Mouse (Mus musculus) hindbrain, embryonic 14.5 days (tissue): Measurements from ENCODE around the gene Krt18. TPM values are rescaled to one million over a fixed set of nuclear protein-coding genes. Genes with fewer than 3 reads are reported as not detected.

Experiments
- ATAC-seq: fragments of 200-750 bp; cut with Nextera tagmentation; 2 replicates; pipeline ENCODE4 v1.8.0; 2017; ENCODE audit warnings: moderate number of reproducible peaks, mild to moderate bottlenecking, moderate TSS enrichment, moderate library complexity; ENCODE audit not compliant: low FRiP score
- DNase-seq: peaks from one replicate; pipeline ENCODE4 v3.0.0-alpha.2; 2015; ENCODE audit warnings: low spot score
- H3K27ac ChIP-seq: fragments of 300-500 bp; sonication (generic); 2 replicates; pipeline ENCODE4 v1.5.1; 2014; ENCODE audit warnings: mild to moderate bottlenecking, moderate library complexity
- H3K27me3 ChIP-seq: fragments of 300-500 bp; sonication (generic); 2 replicates; pipeline ENCODE4 v1.6.1; 2014; ENCODE audit warnings: mild to moderate bottlenecking, low read length, mixed read lengths; ENCODE audit not compliant: control insufficient read depth, insufficient read depth
- H3K36me3 ChIP-seq: fragments of 300-500 bp; sonication (generic); replicated peaks from 2 replicates; pipeline ENCODE4 v1.6.1; 2014; ENCODE audit not compliant: control insufficient read depth, insufficient read depth
- H3K4me1 ChIP-seq: fragments of 300-500 bp; sonication (generic); replicated peaks from 2 replicates; pipeline ENCODE4 v1.6.1; 2014; ENCODE audit warnings: antibody characterized with exemption, low read length, mixed read lengths; ENCODE audit not compliant: control insufficient read depth, insufficient read depth
- H3K4me2 ChIP-seq: fragments of 300-500 bp; sonication (generic); replicated peaks from 2 replicates; pipeline ENCODE4 v1.6.1; 2014; ENCODE audit warnings: mild to moderate bottlenecking, moderate library complexity
- H3K4me3 ChIP-seq: fragments of 300-500 bp; sonication (generic); replicated peaks from 2 replicates; pipeline ENCODE4 v1.5.1; 2014; ENCODE audit warnings: mild to moderate bottlenecking, low read length
- H3K9ac ChIP-seq: fragments of 300-500 bp; sonication (generic); 2 replicates; pipeline ENCODE4 v1.6.1; 2014
- H3K9me3 ChIP-seq: fragments of 300-500 bp; sonication (generic); 2 replicates; pipeline ENCODE4 v1.6.1; 2016; ENCODE audit warnings: low read length; ENCODE audit not compliant: control insufficient read depth
- WGBS: fragments of 180-500 bp; shearing (Covaris S2); extraction: QIAGEN DNeasy Blood & Tissue Kit; methylation state at CpG from one replicate; pipeline ENCODE4 v1.1.7; 2014; 5-methylcytosine and 5-hydroxymethylcytosine counted together
- polyA plus RNA-seq: library from polyadenylated mRNA; unstranded; fragments of >200 nt; fragmentation: Nextera tagmentation; extraction: Ambion mirVana; gene quantifications from 2 replicates; pipeline ENCODE4 v1.2.1, GENCODE M21; 2014

Krt18 gene
- polyA plus RNA-seq, 1 experiment from 2014 or later, result 15.7 TPM

GRCm38 (mm10) chr15:102048006-102048405 lies 20.0 kb downstream of the Krt18 start:
- ATAC-seq (no peak), DNase-seq (no peak)
- no peak overlapping the region for H3K4me3 ChIP-seq
- H3K4me1 ChIP-seq, result 0 out of 2 replicates have a peak, but pooled peaks cover 2% of the 10 kb centered on the region
- 86% methylated on average over 6 of the region's 6 CpGs for WGBS
- H3K9me3 ChIP-seq, result no peaks in the 10 kb centered on the region
- no peak overlapping the region for H3K4me2 ChIP-seq
- no peak overlapping the region for H3K27ac ChIP-seq
- H3K36me3 ChIP-seq, result no peaks in the 10 kb centered on the region
- no peaks in the 10 kb centered on the region for H3K27me3 ChIP-seq
- no peak overlapping the region for H3K9ac ChIP-seq

- H3K27me3 ChIP-seq, result no peaks in the 10 kb centered on the region
- ATAC-seq (no peak), DNase-seq (no peak)
- no peaks in the 10 kb centered on the region for H3K9me3 ChIP-seq
- H3K36me3 ChIP-seq, result no peaks in the 10 kb centered on the region
- H3K4me1 ChIP-seq, result 0 out of 2 replicates have a peak, but pooled peaks cover 2% of the 10 kb centered on the region
- no peak overlapping the region for H3K9ac ChIP-seq
- H3K4me2 ChIP-seq, result no peak overlapping the region
- H3K4me3 ChIP-seq, result no peak overlapping the region
- no peak overlapping the region for H3K27ac ChIP-seq
These were observed 21.9 kb downstream of the Krt18 start for GRCm38 (mm10) chr15:102049871-102050270.

GRCm38 (mm10) chr15:102051920-102052683 lies 24.1 kb downstream of the Krt18 start:
- Histone ChIP-seq H3K27me3 (no peaks in the 10 kb centered on the region), H3K9me3 (no peaks in the 10 kb centered on the region), H3K36me3 (no peaks in the 10 kb centered on the region), H3K9ac (peak overlapping the region; percentile 72), H3K27ac (peak overlapping the region; percentile 70), H3K4me2 (peak overlapping the region; percentile 54), H3K4me1 (0 out of 2 replicates have a peak, but pooled peaks cover 2% of the 10 kb centered on the region), H3K4me3 (peak overlapping the region; percentile 48)
- DNase-seq (peak; percentile 74), ATAC-seq (peak; percentile 75)
- 1% methylated on average over 31 of the region's 33 CpGs for whole genome bisulfite sequencing

DNA sequence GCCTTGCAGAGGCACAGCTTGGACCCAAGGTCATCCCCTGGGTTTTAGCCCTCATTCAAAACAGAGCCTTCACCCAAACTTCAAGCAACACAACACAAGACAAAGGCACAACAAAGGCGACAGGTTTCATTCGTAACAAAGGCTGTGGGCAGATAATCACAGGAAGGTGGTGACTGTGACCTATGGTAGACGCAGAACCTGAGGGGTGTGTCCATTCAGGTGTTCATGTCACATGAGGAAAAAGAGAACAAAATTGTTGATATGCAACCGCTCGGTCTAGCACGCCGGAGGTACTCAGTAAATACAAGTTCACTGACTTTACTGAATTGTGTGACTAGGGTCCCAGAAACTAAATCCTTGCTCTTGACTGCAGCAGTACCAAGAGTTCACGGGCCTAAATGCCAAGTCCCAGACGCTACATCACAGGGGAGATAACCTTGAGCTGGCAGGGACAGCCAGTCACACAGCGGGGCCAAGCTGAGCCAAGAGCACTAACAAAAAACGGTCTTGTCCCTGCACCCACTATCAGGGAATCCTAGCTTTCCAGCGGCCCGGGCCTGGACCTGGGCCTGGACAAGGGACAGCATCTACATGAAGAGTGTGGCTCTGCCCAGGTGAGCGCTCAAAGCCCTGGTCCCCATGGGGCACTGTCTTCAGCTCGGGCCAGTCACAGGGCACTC lies 28.7 kb downstream of the Krt18 start:
- Histone ChIP-seq H3K4me1 (no peaks in the 10 kb centered on the region), H3K36me3 (no peaks in the 10 kb centered on the region), H3K9ac (no peak overlapping the region), H3K9me3 (no peaks in the 10 kb centered on the region), H3K27ac (no peak overlapping the region), H3K27me3 (no peaks in the 10 kb centered on the region), H3K4me3 (no peak overlapping the region), H3K4me2 (no peak overlapping the region)
- ATAC-seq (no peak), DNase-seq (no peak)
- 92% methylated on average over 15 of the region's 15 CpGs for WGBS

- WGBS, result 7% methylated on average over 20 of the region's 20 CpGs
- H3K4me1 ChIP-seq, result no peaks in the 10 kb centered on the region
- no peak overlapping the region for H3K4me3 ChIP-seq
- no peak overlapping the region for H3K4me2 ChIP-seq
- ATAC-seq, result peak; percentile 84
- no peak overlapping the region for H3K9ac ChIP-seq
- H3K27me3 ChIP-seq, result peaks cover 14% of the 10 kb centered on the region; the same call in 1 of the 2 replicates
- no peaks in the 10 kb centered on the region for H3K9me3 ChIP-seq
- no peak overlapping the region for H3K27ac ChIP-seq
- peak; percentile 99 for DNase-seq
- H3K36me3 ChIP-seq, result no peaks in the 10 kb centered on the region
These were observed 37.8 kb downstream of the Krt18 start for GRCm38 (mm10) chr15:102065661-102066325.

- 74% methylated on average over 13 of the region's 13 CpGs for WGBS
These were observed 42.8 kb downstream of the Krt18 start for GRCm38 (mm10) chr15:102070476-102071467.

DNA sequence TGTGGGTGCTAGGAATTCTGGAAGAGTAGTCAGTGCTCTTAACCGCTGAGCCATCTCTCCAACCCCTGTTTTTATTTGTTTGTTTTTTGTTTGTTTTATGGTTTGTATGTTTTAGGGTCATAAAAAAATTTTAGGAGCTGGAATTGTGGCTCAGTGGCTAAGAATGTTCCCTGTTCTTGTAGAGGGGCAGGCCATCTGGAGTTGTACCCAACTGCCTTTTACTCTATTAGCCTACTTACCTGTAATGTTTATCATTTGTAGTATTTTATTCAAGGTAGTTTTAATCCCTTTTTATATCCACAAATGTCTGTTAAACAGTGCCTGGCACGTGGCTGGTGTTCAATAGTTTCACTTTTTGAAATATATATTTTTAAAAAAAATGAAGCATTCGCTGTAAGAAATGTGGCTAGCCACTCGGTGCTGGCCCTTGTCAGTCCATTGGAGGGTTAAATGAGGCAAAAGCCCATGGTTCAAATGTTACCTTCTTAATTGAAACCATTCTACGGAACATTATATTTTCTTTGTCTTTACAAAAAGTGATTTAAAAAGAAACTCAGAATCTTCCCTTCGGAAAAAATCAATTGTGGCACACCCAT lies 45.1 kb downstream of the Krt18 start:
- H3K27me3 ChIP-seq, result no peaks in the 10 kb centered on the region; the same call in 1 of the 2 replicates
- ATAC-seq, result peak; percentile 29; the same call in 1 of the 2 replicates
- WGBS, result 15% methylated on average over 6 of the region's 6 CpGs
- peak overlapping the region; percentile 79 for H3K4me3 ChIP-seq
- H3K4me2 ChIP-seq, result peak overlapping the region; percentile 56
- H3K27ac ChIP-seq, result peak overlapping the region; percentile 97
- H3K36me3 ChIP-seq, result no peaks in the 10 kb centered on the region
- DNase-seq, result no peak
- peak overlapping the region; percentile 46 for H3K9ac ChIP-seq
- H3K4me1 ChIP-seq, result peaks cover 18% of the 10 kb centered on the region
- H3K9me3 ChIP-seq, result no peaks in the 10 kb centered on the region

More at GRCm38 (mm10) chr15:102070476-102071467, 42.8 kb downstream of the Krt18 start:
- Histone ChIP-seq H3K9ac (no peak overlapping the region), H3K4me3 (no peak overlapping the region), H3K4me2 (no peak overlapping the region), H3K36me3 (no peaks in the 10 kb centered on the region), H3K9me3 (no peaks in the 10 kb centered on the region), H3K4me1 (peaks cover 12% of the 10 kb centered on the region), H3K27ac (no peak overlapping the region), H3K27me3 (peaks cover 14% of the 10 kb centered on the region; the same call in 1 of the 2 replicates)
- ATAC-seq (no peak), DNase-seq (no peak)

DNA sequence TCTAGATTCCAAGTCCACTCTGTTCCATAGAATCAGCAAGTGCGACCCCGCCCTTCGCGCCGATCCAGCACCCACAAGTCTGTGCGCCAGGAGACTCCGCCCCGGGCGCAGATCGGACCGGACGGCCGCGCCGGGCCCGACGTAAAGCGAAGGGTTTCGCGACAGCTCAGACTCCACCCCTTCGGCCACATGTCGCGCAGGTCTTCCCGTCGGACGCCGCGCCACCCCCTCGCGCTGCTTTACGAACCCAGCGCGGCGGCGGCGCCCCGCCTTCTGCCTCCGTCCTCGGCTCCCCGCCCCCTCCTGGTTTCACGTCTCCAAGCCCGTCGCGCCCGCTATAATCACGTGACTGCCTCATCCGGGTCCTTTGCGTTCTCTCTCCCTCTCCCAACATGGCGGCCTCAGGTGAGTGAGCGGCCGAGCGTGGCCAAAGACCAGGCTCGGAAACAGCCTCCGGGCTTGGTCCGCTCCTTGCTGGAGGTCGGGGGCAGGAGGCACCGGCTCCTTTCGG lies 45.6 kb downstream of the Krt18 start, which contains the start of gene Eif4b:
Eif4b (plus strand) TSS at position 215 of the 511 bp plus-strand sequence.
- peak within 1 kb of the TSS; percentile 79 for H3K4me3 ChIP-seq
- ATAC-seq, result peak; percentile 94
- no peaks in the 10 kb centered on the region for H3K27me3 ChIP-seq
- peak within 1 kb of the TSS; percentile 97 for H3K27ac ChIP-seq
- DNase-seq, result peak; percentile 97
- H3K36me3 ChIP-seq, result no peaks in the 10 kb centered on the region
- no peaks in the 10 kb centered on the region for H3K9me3 ChIP-seq
- peaks cover 18% of the 10 kb centered on the region for H3K4me1 ChIP-seq
- WGBS, result under 1% methylated on average over 58 of the region's 58 CpGs
- H3K9ac ChIP-seq, result peak within 1 kb of the TSS; percentile 88
- H3K4me2 ChIP-seq, result peak within 1 kb of the TSS; percentile 83
